Mouse (Mus musculus) lung, embryonic 15.5 days (tissue): ENCODE results near the gene Pomt2. TPM values are rescaled to one million over a fixed set of nuclear protein-coding genes. Genes with fewer than 3 reads are reported as not detected.
A peak's percentile ranks its signal among the peaks of the same experiment; 100 is the strongest.

ENCODE experiments used
- ATAC-seq: fragments of 200-750 bp; cut with Nextera tagmentation; 2 replicates; pipeline ENCODE4 v1.8.0; 2017; ENCODE audit warnings: moderate number of reproducible peaks, borderline replicate concordance; ENCODE audit not compliant: low FRiP score, low TSS enrichment; ENCODE audit errors: extremely low read depth
- H3K27ac ChIP-seq: fragments of 300-500 bp; sonication (generic); 2 replicates; pipeline ENCODE4 v1.5.1; 2015; ENCODE audit warnings: moderate library complexity, mild to moderate bottlenecking, inconsistent platforms
- H3K27me3 ChIP-seq: fragments of 300-500 bp; sonication (generic); 2 replicates; pipeline ENCODE4 v1.6.1; 2015; ENCODE audit warnings: inconsistent platforms
- H3K36me3 ChIP-seq: fragments of 300-500 bp; sonication (generic); 2 replicates; pipeline ENCODE4 v1.6.1; 2015; ENCODE audit warnings: inconsistent platforms
- H3K4me1 ChIP-seq: fragments of 300-500 bp; sonication (generic); 2 replicates; pipeline ENCODE4 v1.6.1; 2015; ENCODE audit warnings: inconsistent platforms
- H3K4me2 ChIP-seq: fragments of 300-500 bp; sonication (generic); 2 replicates; pipeline ENCODE4 v1.6.1; 2015; ENCODE audit warnings: inconsistent platforms, mild to moderate bottlenecking, moderate library complexity
- H3K4me3 ChIP-seq: fragments of 300-500 bp; sonication (generic); 2 replicates; pipeline ENCODE4 v1.5.1; 2015; ENCODE audit warnings: mild to moderate bottlenecking, inconsistent platforms
- H3K9ac ChIP-seq: fragments of 300-500 bp; sonication (generic); 2 replicates; pipeline ENCODE4 v1.6.1; 2015; ENCODE audit warnings: inconsistent platforms
- H3K9me3 ChIP-seq: fragments of 300-500 bp; sonication (generic); 2 replicates; pipeline ENCODE4 v1.6.1; 2016; ENCODE audit warnings: inconsistent platforms
- WGBS: fragments of 180-500 bp; shearing (Covaris S2); methylation state at CpG from one replicate; pipeline ENCODE4 v1.1.7; 2015; 5-methylcytosine and 5-hydroxymethylcytosine counted together
- polyA plus RNA-seq: library from polyadenylated mRNA; unstranded; fragments of >200 nt; fragmentation: Nextera tagmentation; extraction: Ambion mirVana; gene quantifications from 2 replicates; pipeline ENCODE4 v1.2.1, GENCODE M21; 2015

The Pomt2 gene
- polyA plus RNA-seq, 1 experiment from 2014 or later = 16.8 TPM

- no peak for ATAC-seq
- H3K36me3 ChIP-seq = peaks cover 15% of the 10 kb centered on the region
- 81% methylated on average over 4 of the region's 4 CpGs for WGBS
- H3K9me3 ChIP-seq = no peaks in the 10 kb centered on the region
- no peak overlapping the region for H3K4me3 ChIP-seq
- H3K4me1 ChIP-seq = no peaks in the 10 kb centered on the region
- H3K9ac ChIP-seq = no peak overlapping the region
- H3K27ac ChIP-seq = no peak overlapping the region
- no peak overlapping the region for H3K4me2 ChIP-seq
- H3K27me3 ChIP-seq = no peaks in the 10 kb centered on the region
These were observed 25.7 kb downstream of the Pomt2 start for GRCm38 (mm10) chr12:87121918-87122589.

DNA sequence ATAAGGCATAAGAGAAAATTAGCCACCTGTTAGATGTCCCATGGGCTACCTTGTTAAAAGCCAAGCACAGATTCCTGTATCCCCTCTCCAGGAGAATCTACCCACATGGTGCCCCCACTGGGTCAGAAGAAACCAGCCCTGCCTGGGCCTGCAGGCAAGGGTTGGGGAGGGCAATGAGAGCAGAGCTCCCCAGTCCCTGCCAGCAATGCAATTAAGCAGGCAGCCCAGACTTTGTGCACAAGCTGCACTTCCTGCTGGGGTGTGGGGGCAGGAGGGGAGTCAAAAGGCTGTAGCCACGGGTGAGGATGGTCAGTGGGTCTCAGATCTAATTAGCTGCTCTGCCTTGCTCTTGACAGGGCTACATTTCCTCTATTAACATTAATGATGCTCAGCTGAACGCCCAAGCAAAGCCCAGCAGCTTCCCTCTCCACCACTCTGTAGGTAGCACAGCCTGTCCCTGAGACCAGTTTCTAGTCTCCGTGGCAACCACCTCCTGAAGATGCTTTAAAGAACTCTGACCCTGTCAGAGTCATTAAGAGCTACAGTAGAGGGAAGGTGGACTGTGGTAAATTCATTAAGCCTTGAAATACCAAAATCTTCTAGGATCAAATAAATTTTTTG, 40.3 kb downstream of the Pomt2 start:
- Histone ChIP-seq H3K4me3 (no peak overlapping the region), H3K27ac (no peak overlapping the region), H3K4me1 (no peaks in the 10 kb centered on the region), H3K9ac (no peak overlapping the region), H3K4me2 (no peak overlapping the region), H3K9me3 (no peaks in the 10 kb centered on the region), H3K36me3 (0 out of 2 replicates have a peak, but pooled peaks cover 5% of the 10 kb centered on the region), H3K27me3 (peaks cover 7% of the 10 kb centered on the region)
- WGBS = 44% methylated on average over 3 of the region's 3 CpGs
- no peak for ATAC-seq

- 71% methylated on average over 4 of the region's 4 CpGs for WGBS
- no peak overlapping the region for H3K27ac ChIP-seq
- no peak overlapping the region for H3K9ac ChIP-seq
- H3K4me3 ChIP-seq = no peak overlapping the region
- H3K27me3 ChIP-seq = peaks cover 27% of the 10 kb centered on the region
- H3K4me1 ChIP-seq = peaks cover 8% of the 10 kb centered on the region
- no peaks in the 10 kb centered on the region for H3K9me3 ChIP-seq
- H3K4me2 ChIP-seq = no peak overlapping the region
- no peak for ATAC-seq
- H3K36me3 ChIP-seq = 0 out of 2 replicates have a peak, but pooled peaks cover 1% of the 10 kb centered on the region
These were observed 43.0 kb downstream of the Pomt2 start for GRCm38 (mm10) chr12:87104796-87105195.

DNA sequence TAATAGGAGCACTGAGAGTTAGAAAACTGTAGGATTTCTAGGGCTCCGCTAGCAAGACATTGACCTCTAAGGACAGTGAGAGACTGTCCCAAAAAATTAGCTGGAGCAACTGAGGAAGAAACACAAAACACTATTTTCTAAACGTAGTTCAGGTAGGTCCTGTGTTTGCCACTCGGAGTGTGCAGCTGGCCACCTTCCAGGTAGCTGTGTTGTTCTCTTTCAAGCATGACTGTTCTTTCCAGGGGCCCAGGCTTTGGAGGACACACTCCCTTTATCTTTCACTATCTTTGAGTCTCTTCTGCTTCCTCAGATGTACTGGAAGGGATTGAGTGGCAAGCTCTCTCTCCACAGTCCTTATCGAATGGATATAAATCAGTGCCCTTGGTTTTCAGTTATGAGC, 44.3 kb downstream of the Pomt2 start:
- H3K36me3 ChIP-seq = no peaks in the 10 kb centered on the region
- peaks cover 27% of the 10 kb centered on the region for H3K27me3 ChIP-seq
- 88% methylated on average over 4 of the region's 4 CpGs for WGBS

GRCm38 (mm10) chr12:87102165-87102631, 45.6 kb downstream of the Pomt2 start, which contains the start of gene Ngb:
Ngb (minus strand) TSS chr12:87102539.
- H3K27me3 ChIP-seq = peaks cover 27% of the 10 kb centered on the region
- H3K4me3 ChIP-seq = peak within 1 kb of the TSS; percentile 26
- ATAC-seq = peak; percentile 35
- H3K9ac ChIP-seq = no peak within 1 kb of the TSS
- H3K4me2 ChIP-seq = peak within 1 kb of the TSS; percentile 54
- H3K4me1 ChIP-seq = peaks cover 8% of the 10 kb centered on the region
- 4% methylated on average over 32 of the region's 32 CpGs for WGBS
- H3K9me3 ChIP-seq = no peaks in the 10 kb centered on the region
- H3K36me3 ChIP-seq = no peaks in the 10 kb centered on the region
- no peak within 1 kb of the TSS for H3K27ac ChIP-seq

More for the DNA sequence above, 44.3 kb downstream of the Pomt2 start:
- H3K4me1 ChIP-seq = peaks cover 8% of the 10 kb centered on the region
- no peak for ATAC-seq
- H3K9ac ChIP-seq = no peak overlapping the region
- no peak overlapping the region for H3K4me2 ChIP-seq
- H3K4me3 ChIP-seq = no peak overlapping the region
- no peaks in the 10 kb centered on the region for H3K9me3 ChIP-seq
- H3K27ac ChIP-seq = no peak overlapping the region

GRCm38 (mm10) chr12:87100331-87100730, 47.4 kb downstream of the Pomt2 start:
- H3K4me3 ChIP-seq = no peak overlapping the region
- WGBS = 68% methylated on average over 4 of the region's 4 CpGs
- ATAC-seq = no peak
- no peak overlapping the region for H3K9ac ChIP-seq
- H3K4me1 ChIP-seq = peaks cover 8% of the 10 kb centered on the region
- H3K36me3 ChIP-seq = no peaks in the 10 kb centered on the region
- no peak overlapping the region for H3K27ac ChIP-seq
- no peak overlapping the region for H3K4me2 ChIP-seq
- H3K27me3 ChIP-seq = peaks cover 27% of the 10 kb centered on the region
- no peaks in the 10 kb centered on the region for H3K9me3 ChIP-seq

DNA sequence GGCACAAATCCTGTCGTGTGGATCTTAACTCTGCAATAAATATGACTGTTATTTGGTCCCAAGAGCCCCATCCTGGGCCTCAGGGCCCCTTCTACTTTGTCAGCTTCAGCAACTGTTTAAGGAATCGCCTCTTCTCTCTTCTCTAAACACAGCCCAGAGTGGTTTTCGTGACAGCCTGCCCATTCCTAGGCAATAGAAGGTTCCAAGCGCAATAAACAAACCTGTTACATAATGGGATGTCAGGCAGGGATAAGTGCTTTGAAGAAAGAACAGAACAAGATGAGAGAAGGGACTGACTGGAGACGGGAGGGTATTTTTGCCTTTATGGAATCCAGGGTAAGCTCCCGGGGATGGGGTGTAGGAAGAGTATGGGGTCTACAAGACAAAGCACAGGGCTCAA, 54.1 kb downstream of the Pomt2 start:
- Histone ChIP-seq H3K4me2 (no peak overlapping the region), H3K9me3 (no peaks in the 10 kb centered on the region), H3K9ac (no peak overlapping the region), H3K27me3 (no peaks in the 10 kb centered on the region), H3K27ac (no peak overlapping the region), H3K4me1 (no peaks in the 10 kb centered on the region), H3K36me3 (no peaks in the 10 kb centered on the region), H3K4me3 (no peak overlapping the region)
- WGBS = 46% methylated on average over 6 of the region's 6 CpGs
- no peak for ATAC-seq

DNA sequence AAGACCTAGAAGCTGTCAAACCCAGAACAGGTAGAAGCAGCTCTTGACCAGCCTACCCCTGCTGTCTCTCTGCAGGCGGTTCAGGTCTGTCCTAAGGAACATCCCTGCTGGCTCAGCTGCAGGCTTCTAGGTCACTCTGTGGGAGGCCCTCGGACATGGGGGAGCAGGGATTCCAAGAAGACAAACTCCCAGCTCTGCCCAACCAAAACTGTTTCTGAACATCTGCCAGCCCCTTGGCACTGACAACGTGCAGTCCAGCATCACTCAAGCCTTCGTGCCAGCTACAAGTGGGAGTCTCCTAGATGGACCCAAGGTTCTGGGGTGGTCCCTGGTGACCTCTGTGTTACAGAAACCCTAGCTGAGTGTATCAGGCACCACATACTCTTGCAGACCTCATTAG, 54.5 kb downstream of the Pomt2 start:
- no peak overlapping the region for H3K4me3 ChIP-seq
- no peaks in the 10 kb centered on the region for H3K27me3 ChIP-seq
- H3K4me2 ChIP-seq = no peak overlapping the region
- 52% methylated on average over 4 of the region's 4 CpGs for WGBS
- no peak overlapping the region for H3K9ac ChIP-seq
- no peak overlapping the region for H3K27ac ChIP-seq
- no peaks in the 10 kb centered on the region for H3K36me3 ChIP-seq
- peak; percentile 21; the same call in 1 of the 2 replicates for ATAC-seq
- no peaks in the 10 kb centered on the region for H3K4me1 ChIP-seq
- H3K9me3 ChIP-seq = no peaks in the 10 kb centered on the region

GRCm38 (mm10) chr12:87091916-87092315, 55.9 kb downstream of the Pomt2 start:
- 86% methylated on average over 2 of the region's 2 CpGs for WGBS
- H3K4me3 ChIP-seq = no peak overlapping the region
- H3K4me1 ChIP-seq = no peaks in the 10 kb centered on the region
- no peaks in the 10 kb centered on the region for H3K9me3 ChIP-seq
- no peaks in the 10 kb centered on the region for H3K36me3 ChIP-seq
- no peak overlapping the region for H3K27ac ChIP-seq
- ATAC-seq = no peak
- H3K27me3 ChIP-seq = no peaks in the 10 kb centered on the region
- no peak overlapping the region for H3K9ac ChIP-seq
- H3K4me2 ChIP-seq = no peak overlapping the region

- no peaks in the 10 kb centered on the region for H3K9me3 ChIP-seq
- no peaks in the 10 kb centered on the region for H3K27me3 ChIP-seq
- no peaks in the 10 kb centered on the region for H3K36me3 ChIP-seq
- WGBS = 68% methylated on average over 2 of the region's 2 CpGs
- no peak overlapping the region for H3K27ac ChIP-seq
- no peak overlapping the region for H3K4me3 ChIP-seq
- no peak overlapping the region for H3K9ac ChIP-seq
- no peak overlapping the region for H3K4me2 ChIP-seq
- no peak for ATAC-seq
- H3K4me1 ChIP-seq = no peaks in the 10 kb centered on the region
These were observed 58.1 kb downstream of the Pomt2 start for GRCm38 (mm10) chr12:87089701-87090100.

DNA sequence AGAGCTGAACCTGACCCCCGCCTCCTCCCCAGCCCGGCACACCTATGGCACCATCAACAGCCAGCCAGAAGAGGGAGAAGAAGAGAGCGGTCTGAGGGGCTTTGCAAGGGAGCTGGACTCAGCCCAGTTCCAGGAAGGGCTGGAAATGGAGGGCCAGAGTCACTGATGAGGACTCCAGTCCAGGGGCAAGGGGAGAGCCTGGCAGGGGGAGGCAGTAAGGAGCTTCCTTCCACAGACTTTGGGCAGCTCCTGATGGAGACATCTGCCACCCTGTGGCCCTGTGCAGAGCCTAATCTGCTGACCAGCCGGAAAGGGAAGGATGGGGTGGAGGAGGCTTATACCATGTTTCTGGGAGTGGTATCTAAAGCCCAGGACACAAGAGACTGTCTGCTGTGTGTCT, 58.5 kb downstream of the Pomt2 start:
- no peak for ATAC-seq
- WGBS = 60% methylated on average over 4 of the region's 4 CpGs
- Histone ChIP-seq H3K4me1 (no peaks in the 10 kb centered on the region), H3K9ac (no peak overlapping the region), H3K4me2 (no peak overlapping the region), H3K36me3 (no peaks in the 10 kb centered on the region), H3K9me3 (no peaks in the 10 kb centered on the region), H3K4me3 (no peak overlapping the region), H3K27me3 (no peaks in the 10 kb centered on the region), H3K27ac (no peak overlapping the region)

DNA sequence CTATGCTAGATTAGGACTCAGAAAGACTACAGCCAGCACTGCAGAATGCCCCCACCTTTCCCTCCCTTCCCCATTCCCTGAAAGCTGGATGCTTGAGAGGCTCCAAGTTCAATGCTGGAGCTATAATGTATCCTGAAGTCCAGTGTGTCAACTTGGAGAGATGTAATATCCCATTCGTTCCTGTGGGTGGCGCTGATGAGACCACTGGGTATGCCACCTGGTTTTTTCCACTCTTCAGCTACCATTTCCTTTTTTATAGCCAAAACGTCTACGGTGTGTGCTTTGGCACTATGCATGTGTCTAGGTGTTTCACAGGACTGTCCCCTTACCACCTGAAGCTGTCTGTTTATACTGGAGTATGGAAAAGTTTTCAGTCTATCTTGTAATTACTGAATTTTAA, 59.4 kb downstream of the Pomt2 start:
- no peak for ATAC-seq

More for the DNA sequence above, 59.4 kb downstream of the Pomt2 start:
- no peaks in the 10 kb centered on the region for H3K36me3 ChIP-seq
- WGBS = 33% methylated on average over 4 of the region's 4 CpGs
- H3K27me3 ChIP-seq = no peaks in the 10 kb centered on the region
- no peak overlapping the region for H3K4me3 ChIP-seq
- no peak overlapping the region for H3K9ac ChIP-seq
- H3K4me2 ChIP-seq = no peak overlapping the region
- no peaks in the 10 kb centered on the region for H3K9me3 ChIP-seq
- no peak overlapping the region for H3K27ac ChIP-seq
- H3K4me1 ChIP-seq = no peaks in the 10 kb centered on the region
